Mouse (Mus musculus): Measurements from ENCODE around the gene Wdr19. TPM values are rescaled to one million over a fixed set of nuclear protein-coding genes. Genes with fewer than 3 reads are reported as not detected.

Wdr19 gene
- 1 to 10 TPM; 3.4 to 4.8 TPM for total RNA-seq (2021)

DNA sequence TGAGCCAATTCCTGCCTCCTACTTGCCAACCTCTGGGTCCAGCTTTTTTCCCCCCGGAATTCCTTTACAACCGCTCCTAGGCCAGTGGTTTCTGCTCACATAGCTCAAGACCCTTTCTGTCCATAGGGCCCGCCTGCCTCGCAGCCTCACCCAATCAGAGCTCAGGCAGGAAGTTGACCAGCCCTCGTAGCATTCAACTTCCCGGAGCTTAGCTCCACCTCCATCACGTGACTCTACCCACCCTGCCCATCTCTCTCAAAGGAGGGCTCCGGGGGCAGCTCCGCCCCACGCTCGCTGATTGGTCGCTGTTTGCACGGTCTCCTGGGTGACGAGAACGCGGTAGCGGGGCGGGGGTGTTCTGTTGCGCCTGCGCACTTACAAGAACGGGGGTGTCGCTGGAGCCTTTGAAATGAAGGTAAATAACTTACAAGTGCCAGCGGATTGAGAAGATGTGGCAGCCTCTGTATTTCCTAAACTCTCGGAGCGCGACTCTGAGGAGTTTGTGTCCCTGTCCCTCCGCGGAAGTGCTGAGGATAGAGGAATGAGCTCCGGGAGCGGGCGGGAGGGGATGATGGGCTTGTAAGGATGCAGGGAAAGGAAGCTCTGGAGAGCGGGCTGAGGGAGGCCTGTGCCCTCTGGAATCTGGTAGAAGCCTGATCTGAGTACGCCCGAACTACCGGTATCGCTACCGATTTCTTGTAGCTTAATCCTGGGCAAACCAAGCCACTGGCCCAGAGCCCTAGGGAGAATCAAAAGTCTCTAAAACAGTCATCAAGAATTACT lies at the start of gene Wdr19:
Gene Wdr19, plus strand, starts transcription at position 351 of the 783 bp plus-strand sequence.
- DNase-seq: peak; percentile 98

DNA sequence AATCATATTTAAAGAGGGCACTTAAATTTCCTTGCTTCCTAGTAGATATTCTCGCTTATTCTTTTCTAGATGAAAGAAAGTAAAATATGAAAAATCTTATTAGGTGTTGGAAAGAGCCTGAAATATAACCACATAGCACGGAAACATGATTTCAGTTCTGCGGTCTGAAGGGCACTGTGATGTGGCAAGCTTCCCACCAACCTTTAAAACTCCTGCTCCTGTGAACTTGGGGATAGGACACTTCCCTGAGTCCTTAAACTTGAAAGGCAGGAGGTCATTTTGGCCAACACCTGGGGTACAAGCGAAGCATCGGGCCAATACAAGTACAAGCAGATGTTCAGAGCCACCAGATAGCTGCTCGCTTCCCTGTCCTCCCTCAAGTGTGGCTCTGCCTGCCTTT lies 49.8 kb upstream of the Wdr19 start:
- DNase-seq: no peak

DNA sequence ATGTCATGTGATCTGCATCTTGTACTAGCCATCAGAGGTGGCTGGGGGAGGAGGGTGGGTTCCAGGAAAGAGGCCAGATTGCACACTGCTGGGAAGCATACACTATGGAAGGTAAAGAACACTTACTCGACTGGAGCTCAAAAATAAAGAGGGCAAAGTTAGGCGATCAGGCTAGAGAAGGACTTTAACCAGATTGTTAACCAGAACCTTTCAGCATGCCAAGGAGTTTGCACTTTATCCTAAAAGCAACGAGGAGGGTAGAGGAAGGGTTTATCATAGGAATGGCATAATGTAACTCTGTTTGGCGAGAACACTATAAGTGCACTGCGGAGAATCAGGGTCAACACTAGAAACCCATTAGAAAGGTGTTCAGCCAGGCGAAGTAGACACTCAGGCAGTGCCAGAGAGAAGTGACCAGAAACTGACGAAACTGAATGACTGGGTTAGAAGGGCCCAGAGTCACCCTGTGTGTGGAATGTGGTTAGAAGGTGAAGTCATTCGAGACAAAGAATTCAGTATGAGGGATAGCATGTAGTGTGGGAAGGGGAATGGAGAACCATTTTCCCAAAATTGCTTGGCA lies 49.0 kb upstream of the Wdr19 start:
- no peak for DNase-seq

GRCm38 (mm10) chr5:65151276-65151675 lies 48.2 kb upstream of the Wdr19 start:
- no peak for DNase-seq

- DNase-seq: no peak
These were observed 47.7 kb upstream of the Wdr19 start for GRCm38 (mm10) chr5:65151767-65152166.

GRCm38 (mm10) chr5:65154287-65154686 lies 45.2 kb upstream of the Wdr19 start:
- DNase-seq: no peak

GRCm38 (mm10) chr5:65156853-65157252 lies 42.6 kb upstream of the Wdr19 start:
- peak; percentile 41 for DNase-seq

- peak; percentile 77 for DNase-seq
These were observed 41.8 kb upstream of the Wdr19 start for GRCm38 (mm10) chr5:65157412-65158381.

DNA sequence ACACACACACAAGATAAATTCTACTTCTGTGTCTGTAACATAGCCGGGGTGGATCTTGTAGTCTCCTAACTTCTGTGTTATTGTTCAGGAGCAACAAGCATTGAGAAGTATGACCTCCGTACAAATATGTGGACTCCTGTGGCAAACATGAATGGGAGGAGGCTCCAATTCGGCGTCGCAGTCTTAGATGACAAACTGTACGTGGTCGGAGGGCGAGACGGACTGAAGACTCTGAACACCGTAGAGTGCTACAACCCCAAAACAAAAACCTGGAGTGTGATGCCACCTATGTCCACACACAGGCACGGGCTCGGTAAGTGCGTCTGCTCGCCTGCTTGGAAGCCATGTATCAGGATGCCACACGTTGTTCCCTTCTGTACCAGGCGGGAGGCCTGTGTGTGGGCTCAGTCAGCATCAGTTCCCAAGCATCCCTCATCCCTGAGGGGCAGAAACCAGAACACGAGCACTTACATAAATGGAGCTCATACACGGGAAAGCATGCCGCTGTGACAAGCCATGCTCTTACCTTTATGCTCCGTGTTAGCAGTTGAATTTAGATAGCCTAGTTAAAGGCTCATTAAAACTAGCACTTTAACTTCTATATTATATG lies 40.7 kb upstream of the Wdr19 start:
- no peak for DNase-seq

DNA sequence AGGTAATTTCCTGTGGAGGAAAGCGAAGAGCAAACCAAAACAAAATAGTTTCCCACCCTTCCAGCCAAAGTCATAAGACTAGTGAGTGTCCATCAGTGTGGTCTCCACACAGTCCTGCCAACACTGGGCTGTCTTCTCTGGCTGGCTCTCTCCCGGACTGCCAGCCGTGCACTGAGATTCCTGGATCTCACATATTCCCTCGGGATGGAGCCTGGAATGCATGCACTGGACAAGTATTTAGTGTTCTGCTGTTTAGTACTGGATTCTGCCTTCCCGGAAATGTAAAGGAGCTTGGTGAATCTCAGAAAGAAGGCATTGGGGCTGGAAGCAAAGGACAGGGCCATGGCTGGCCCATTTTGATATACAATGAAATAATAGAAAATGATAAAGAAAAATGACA lies 36.5 kb upstream of the Wdr19 start:
- DNase-seq: no peak

DNA sequence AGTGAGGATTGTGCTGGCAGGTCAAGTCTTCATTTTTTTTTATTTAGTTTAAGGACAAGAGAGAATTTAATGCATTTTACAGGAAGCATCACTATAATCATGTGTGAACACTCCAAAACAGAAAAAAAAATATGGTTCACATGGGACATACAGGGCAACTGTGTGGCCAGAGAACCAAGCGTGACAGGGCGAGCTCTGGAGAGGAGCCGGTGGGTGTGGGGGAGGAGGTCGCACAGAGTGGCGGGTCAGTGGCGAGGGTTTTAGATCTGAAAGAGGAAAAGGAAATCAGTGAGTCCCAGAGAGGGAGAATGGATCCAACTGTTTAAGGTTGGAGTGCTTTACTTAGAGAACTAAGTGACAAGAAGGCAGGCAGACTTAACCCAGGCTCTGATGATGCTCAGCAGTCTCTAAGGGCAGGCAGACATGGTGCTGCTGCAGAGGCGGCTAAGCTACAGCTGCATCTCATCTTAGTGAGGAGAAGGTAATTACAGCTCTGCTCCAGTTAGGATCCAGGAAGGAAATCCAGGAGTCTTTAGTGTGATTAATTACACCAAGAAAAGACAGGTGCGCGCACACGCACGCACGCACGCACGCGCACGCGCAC lies 35.9 kb upstream of the Wdr19 start:
- DNase-seq: no peak

GRCm38 (mm10) chr5:65170206-65170605 lies 29.3 kb upstream of the Wdr19 start:
- no peak for DNase-seq

DNA sequence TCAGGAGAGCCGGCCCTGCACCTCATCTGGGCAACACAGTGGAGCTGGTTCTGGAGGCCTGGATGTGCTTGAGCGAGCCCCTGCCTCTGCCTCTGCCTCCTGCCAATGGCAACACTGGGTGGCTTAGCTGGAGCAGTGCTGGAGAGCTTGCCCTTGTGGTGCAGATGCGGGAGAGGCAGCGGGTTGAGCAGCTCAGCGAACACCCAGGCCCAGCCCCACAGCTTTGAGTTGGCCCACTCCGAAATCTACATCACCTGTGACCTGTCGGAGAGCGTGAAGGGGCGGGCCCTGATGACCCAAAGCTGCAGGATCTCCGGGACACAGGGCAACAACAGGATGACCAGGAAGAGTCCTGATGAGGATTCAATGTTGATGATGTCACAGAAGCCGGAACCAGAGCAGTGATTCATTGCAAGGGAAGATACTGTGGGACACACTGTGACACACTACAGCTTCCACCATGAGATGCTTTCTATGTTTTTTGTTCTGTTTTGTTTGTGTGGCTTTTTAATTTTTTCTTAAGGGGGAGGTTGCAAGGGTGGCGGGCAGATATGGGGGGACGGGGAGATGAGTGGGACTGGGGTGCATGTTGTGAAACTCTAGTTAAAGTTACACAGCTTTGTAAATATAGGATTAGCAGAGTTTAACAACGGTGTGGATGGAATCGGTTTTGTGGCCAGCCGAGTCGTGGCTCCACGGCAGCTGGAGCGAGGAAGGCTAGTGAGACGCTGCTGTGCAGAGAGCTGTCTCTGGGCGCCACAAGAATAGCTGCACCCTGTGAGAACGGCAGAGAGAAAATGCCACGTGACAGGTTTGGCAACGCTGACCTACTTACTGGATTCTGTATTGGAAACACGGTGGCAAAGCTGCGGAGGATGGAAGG lies 24.2 kb upstream of the Wdr19 start:
- no peak for DNase-seq

- DNase-seq: no peak
These were observed 23.5 kb upstream of the Wdr19 start for GRCm38 (mm10) chr5:65175918-65176484.

DNA sequence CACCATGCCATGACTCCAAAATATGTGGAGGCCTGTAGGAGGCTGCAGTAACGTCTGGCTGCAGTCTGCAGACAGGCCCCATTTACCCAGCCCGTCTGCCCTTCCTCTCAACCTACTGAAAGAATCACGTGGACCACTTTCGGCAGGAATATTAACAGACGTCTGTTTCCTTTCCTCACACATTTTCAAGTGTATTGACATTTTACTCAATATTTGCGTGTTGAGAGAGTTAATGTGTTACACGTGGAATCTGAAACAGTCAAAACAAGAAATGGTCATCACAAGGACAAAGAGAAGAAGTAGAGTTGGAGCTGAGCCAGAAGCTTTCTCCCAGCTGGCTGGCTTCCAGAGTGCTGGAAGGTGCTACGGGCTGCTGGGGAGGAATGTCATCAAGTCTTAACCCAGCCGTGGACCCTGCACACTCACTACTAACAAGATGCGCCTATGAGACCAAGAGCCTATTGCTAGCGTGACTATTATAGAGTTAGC lies 22.4 kb upstream of the Wdr19 start:
- DNase-seq: peak; percentile 61

GRCm38 (mm10) chr5:65178477-65178876 lies 21.0 kb upstream of the Wdr19 start:
- no peak for DNase-seq

GRCm38 (mm10) chr5:65181160-65181793 lies 18.2 kb upstream of the Wdr19 start:
- DNase-seq: no peak

DNA sequence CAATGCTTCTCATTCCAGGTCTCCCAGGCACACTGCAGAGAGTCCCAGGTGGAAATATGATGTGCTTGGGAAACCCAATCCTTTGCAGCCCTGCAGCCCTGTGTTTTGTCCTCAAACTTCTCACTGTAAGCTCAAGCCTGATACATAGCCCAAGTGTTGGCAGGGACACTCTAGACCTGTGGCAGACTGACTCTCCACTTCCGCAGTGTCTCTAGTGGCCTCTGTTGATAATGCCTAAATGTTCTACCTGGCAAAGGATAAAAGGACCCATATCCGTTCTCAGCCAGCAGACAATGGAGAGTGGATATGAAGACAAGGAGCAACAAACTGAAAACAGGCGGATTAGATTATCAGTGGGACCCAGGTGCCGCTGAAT lies 17.7 kb upstream of the Wdr19 start:
- no peak for DNase-seq

DNA sequence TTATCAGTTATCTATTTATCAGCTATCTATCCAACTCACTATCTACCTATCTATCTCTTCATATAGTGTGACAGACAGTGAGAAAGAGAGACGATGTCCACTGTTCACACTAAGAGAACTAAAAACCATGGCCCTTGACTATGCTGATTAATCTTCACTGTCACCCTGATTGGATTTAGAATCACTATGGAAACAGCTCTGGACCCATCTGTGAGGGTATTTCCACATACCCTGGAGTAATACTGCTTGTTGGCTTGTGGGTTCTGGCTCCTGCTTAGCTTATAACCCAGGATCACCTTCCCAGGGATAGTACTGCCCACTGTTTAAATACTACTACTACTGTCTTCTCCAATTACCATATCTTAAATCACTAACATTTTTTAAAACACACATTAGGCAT lies 17.2 kb upstream of the Wdr19 start:
- DNase-seq: no peak

- DNase-seq: no peak
These were observed 7.9 kb upstream of the Wdr19 start for GRCm38 (mm10) chr5:65191601-65192000.

All from heart, postnatal 4 days (tissue).